Mouse (Mus musculus): ENCODE data around the gene Taar9.
"Not testable (repeated sequence)": the region's sequence is repeated elsewhere in the genome, so short reads cannot be mapped to it uniquely, and the experiment has no call there.

Taar9 gene

DNA sequence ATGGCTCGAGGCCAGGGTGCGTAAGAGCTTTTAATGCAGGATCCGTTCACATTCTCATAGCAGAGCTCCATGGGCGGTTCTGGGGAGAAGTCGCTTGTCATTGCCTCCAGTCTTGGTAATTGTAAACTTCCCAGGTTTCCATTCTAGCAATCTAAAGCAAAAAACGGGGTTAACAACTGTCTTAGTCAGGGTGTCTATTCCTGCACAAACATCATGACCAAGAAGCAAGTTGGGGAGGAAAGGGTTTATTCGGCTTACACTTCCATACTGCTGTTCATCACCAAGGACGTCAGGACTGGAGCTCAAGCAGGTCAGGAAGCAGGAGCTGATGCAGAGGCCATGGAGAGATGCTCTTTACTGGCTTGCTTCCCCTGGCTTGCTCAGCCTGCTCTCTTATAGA is at the start of gene Taar9:
TSS of gene Taar9 (minus strand) at position 101 of the 400 bp plus-strand sequence.
- not testable (repeated sequence) for DNase-seq (ENCODE audit: low read depth, low spot score)

DNA sequence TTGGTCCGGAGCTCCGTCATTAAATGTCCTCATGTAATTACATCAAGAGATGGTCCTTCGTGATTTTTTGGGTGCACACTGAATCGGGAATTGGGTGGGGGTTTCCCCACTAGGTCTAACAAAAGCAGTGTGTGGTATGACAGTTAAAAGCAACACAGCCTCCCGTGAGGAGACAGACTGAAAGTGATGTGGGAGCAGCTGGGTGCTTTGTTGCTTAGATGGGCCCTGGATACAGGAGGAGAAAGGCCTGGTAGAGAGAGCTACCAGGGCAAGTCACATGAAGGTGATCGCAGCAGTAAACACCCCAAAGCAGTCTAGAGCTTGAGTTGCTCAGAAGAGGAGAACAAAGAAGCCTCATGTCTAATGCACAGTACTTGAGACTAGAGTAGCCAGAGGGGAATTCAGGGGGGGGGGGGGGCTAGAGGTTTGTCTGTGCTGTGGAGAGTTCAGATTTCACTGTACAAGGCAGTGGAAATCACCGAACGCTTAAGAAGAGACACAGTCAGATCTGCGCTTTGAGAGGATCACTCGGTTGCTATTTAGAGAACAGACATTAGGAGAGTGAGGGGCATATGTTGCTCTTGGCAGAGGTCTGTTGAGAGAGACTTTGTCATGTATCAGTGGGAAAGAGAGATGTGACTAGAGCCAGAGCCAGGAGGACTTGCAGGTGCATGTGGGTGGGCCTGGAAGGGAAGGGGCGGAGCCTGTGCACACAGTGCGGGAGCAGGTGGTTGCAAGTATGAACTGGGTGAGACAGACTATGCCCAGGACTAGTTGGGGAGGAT is 49.3 kb upstream of the Taar9 start:
- no peak for DNase-seq (ENCODE audit: low read depth, low spot score)

DNA sequence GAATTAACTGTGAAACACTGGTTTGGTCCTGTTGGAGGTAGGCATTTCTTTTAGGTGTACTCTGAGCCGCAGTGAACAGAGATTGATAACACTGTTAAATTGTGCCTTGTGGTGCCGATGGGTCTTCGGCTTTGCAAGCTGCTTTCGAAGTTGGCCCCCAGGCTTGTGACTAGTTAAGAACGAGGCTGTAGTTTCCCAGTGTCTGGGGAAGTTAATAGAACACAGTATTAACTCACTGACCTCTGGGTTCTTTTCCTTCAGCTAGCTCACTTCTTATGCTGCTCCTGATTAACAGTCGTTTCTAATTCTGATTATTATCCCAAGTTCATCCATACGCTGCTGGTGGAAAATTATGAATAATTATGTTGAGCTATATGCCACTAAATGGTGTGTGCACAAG is 40.8 kb upstream of the Taar9 start:
- DNase-seq (ENCODE audit: low read depth, low spot score), result no peak

DNA sequence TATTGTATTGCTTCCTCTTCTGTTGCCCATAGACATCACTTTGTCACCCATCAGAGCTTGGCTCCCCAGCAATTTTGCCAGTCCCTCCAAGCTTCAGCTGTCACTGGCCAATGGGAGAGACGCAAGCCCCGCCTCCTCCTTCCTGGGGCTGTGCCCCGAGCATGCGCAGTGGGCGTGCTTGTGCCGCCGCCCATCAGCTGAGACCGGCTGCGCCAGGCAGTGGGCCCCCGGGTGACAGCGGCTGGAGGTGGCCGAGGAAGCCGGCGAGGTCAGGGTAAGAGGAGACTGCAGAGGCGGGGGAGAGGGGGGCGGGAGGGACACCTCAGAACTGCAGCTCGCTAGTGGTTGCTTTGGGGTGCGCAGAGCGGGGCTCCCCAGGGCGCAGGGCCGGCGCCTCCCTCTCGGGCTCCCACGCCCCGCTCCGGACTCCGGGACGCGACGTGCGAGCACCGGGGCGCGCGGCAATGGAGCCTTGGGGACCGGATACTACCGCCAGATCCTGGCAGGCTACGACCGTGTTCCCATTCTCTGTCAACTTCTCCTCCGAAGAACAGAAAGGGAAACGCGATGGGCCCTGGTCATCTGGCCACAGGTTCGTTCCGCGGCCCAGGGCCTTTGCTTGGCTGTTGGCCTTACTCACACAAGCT is 39.9 kb upstream of the Taar9 start, which contains the start of gene Stx7:
TSS of gene Stx7 (plus strand) at position 168 of the 647 bp plus-strand sequence.
- peak; percentile 94 for DNase-seq (ENCODE audit: low read depth, low spot score)

DNA sequence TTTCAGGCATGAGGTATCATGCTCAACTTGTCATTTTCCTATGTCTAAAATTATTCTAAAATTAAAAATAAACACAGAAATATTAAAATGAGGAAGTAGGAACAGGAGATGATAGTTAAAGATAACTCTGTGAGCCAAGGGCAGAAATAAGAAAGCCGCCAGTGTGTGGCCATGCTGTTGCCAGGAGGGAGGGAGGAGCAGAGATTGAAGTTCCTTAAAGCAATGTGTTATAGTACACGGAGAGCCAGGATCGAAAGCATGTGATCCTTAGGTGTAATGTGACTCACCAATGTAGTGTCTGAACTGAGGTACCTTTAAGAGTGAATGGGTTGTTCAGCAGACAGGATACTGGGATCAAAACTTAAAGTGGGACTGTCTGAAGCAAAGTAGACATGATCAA is 33.4 kb upstream of the Taar9 start:
- no peak for DNase-seq (ENCODE audit: low read depth, low spot score)

DNA sequence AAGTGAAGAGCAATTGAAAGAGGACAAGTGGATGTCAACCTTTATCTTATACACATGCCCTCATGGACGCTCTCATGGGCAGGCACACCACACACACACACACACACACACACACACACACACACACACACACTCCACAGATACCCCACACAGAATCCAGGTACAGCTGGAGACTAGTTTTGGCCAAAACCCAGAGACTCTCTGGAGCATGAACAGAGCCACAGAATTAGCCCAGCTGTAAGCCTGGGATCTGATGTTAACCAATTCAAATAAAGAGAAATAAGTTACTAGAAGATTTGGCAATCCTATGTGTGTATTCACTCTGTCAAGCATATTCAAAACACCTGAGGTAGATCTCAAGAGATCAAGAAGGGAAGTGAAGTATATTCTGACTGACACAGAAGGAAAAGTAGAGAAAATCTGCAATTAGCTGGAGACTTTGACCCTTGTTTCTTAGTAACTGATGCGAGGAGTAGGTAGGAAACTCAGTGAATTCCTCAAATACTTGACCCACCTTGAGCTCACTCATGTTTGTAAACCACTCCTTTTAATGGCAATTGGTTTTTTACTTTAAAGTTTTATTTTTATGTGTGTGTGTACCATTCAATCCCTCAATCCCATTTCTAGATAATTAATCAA is 29.4 kb upstream of the Taar9 start:
- no peak for DNase-seq (ENCODE audit: low read depth, low spot score)

DNA sequence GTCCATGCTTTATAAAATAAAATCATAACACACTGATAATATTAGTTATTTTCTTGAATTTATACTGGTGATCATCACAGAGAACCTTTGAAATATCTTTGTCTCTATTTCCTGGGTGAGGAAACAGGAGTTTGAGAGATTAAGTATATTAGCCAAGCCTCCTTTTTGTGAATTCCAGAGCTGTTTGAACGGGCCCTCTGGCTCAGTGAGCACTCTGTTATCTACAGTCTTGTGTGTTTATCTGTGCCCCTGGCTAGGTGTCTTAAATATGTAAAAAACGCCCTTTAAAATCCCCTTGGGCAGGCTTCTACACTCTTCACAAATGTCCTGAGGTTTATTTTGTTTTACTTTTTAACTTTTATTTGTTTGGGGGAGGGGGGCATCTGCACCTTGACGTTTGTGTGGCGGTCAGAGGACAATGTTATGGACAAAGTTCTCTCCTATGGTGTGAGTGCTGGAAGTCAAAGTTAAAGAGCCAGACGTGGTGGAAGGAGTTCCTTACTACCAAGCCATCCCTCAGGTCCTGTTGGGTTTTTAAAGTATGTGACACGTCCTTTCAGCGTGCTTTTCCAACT is 24.8 kb upstream of the Taar9 start:
- DNase-seq (ENCODE audit: low read depth, low spot score), result no peak

DNA sequence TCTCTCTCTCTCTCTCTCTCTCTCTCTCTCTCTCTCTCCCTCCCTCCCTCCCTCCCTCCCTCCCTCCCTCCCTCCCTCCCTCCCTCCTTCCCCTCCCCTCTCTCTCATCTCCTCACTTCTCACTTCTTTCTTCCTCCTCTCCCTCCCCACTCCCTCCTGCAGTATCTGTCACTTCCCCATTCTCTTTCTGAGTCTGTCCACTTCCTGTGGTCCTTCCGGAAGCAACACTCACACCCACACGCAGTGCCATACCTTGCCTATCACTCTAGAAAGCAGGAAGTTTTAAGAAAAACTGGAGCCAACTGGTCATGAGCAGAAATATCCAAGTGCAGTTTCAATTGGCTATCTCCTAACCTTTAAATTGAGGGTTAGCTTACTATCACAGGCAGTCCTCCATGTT is 23.8 kb upstream of the Taar9 start:
- no peak for DNase-seq (ENCODE audit: low read depth, low spot score)

DNA sequence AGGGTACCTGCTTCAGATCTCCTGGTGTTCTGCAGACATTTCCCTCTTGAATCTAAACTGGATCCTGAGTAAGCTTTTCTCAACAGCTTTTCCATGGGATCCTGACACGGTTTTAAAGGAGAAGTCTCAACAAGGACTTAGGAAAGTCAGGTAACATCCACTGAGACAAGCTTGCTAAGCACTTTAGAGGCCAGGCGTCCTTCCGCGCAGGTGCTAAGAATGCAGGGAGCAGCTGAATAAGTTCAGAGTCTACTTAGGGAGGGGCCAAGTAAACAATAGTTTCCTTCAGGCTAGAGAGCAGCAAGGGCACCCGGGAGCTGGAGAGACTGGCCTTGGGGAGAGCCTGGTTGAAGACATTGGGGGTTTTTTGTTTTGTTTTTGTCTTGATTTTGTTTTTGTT is 22.9 kb upstream of the Taar9 start:
- no peak for DNase-seq (ENCODE audit: low read depth, low spot score)

DNA sequence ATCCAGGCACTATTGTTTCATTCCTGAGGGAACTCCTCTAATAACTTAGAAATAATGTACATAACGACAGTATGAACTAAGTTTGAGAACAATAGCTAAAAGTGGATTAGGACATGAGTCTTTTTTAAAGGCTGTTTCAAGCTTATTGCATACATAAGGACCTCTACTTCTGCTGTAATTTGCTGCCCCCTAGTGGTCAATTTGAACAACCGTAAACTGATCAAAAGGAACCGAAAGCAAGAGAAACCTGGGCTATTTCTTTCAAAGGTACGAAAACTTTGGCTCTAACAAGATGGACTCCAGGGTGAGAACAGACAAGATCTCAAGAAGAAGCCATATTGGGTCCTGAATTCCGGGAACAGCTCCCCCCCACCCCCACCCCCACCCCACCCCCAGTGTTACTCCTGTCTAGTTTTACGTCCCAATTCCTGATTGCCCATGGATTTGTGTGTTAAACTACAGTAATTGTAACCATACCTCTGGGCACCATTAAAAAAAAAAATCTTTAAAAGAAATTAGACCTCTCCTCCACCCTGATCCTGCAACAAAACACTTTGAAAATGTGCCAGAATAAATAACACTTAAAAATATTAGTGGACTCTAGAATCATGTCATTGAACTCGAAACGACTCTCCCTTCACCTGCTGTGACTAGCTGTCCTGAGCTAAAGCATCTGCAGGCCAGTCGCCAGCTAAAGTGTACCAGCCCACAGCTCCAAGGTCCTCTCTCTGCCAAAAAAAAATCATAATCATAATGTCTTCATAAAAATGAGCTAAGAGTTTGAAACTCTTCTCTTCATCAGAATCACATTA is 22.3 kb upstream of the Taar9 start:
- peak; percentile 60 for DNase-seq (ENCODE audit: low read depth, low spot score)

DNA sequence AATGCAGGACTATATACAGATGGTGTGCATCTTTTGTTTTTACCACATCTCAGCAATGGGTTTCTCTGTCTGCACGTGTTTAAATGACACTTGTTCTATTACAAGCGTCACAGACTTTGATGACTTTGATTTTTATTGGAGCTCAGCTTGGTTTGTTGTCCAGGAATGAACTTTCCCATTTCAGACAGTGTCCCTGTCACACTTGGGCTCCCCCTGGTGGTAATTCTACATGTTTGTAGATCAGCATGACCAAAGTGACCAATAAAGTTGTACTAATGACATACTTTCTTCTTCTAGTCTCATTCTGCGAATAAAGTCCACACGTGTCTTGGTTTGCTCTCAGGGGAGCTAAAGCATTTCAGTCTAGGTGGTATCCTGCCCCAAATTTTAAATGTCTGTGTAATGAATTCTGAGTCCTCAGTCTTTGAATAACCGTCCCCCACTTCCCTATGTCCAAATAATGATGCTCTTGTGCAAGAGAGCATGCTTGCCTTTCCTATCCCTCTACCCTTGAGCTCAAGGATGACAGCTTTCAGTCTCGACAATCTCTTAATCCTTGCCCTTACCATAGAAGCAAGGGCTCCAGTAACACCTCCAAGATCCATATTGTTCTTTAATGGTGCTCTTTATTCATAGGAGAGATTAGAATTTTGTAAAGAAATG is 1.9 kb upstream of the Taar9 start:
- peak; percentile 12 for DNase-seq (ENCODE audit: low read depth, low spot score)

DNA sequence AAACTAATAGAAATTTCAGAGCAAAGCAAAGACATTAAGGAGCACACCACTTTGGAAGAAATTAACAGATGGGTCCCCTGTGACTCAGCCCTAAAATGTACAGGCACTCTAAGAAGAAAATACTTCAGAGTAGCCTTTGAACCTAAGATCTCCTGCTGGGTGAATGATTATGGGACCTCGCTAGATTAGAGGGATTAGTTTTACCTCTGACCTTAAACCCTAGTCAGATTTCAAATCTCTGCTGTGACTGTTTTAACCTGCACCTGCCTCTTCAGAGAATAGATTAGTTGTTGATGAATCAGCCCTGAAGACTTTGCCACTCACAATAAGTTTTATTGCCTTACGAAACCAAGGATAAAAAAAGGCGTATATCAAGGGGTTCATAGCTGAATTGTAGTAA is 1.1 kb downstream of the Taar9 start:
- no peak for DNase-seq (ENCODE audit: low read depth, low spot score)

DNA sequence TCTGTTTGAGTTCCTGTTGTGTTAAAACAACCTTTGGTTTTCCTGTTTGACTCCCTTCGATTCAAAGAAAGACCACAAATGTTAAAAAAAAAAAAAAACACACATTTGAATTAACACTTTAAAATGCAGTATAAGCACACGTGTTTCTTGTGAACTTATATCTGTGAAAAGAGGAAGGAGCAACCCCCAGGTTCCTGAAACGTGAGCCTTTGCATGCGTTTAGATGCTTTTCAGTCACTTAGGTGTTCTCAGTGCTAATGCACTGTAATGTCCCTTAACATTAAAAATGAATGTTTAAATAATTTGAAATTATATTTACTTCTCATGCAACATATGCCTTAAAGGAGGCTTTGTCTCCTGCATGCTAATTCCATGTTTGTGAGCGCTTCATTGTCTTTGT is 1.6 kb downstream of the Taar9 start:
- DNase-seq (ENCODE audit: low read depth, low spot score), result no peak

DNA sequence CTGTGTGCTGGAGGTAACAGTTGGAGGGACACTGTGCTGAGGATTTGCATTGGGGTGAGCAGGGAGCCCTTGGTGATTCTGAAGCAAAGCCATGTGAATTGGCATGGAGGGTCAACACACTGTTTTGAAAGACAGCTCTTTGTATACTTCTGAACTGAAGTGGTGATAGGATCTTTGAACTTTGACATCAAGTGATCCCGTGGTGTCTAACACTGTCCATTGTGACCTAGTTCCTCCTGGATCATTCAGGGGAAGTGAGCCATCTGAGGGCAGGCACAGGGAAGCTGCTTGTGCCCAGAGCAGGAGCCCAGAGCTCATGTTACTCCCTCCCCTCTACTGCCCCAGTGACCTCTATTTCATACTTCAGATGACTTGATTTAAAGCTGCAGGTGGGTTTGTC is 6.0 kb downstream of the Taar9 start:
- DNase-seq (ENCODE audit: low read depth, low spot score), result not testable (repeated sequence)

DNA sequence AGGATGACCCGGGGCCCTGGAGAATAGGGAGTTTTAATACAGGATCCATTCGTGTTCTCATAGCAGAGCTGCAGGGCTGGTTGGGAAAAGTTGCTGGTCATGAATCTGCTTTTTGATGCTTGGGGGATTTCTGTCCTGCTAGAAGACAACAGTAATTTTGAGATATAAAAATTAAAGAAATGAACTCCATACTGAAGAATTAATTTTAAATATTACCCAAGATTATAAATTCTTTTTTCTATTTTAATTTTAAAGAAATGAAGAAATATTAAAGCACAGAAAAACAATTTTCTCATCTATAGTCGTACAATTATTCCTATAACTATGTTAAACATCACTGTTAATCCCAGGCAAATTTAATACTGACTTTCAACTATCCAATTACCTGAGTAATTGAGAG is 7.5 kb downstream of the Taar9 start, which contains the start of gene Taar8c:
TSS of gene Taar8c (minus strand) at position 101 of the 400 bp plus-strand sequence.
- DNase-seq (ENCODE audit: low read depth, low spot score), result not testable (repeated sequence)

DNA sequence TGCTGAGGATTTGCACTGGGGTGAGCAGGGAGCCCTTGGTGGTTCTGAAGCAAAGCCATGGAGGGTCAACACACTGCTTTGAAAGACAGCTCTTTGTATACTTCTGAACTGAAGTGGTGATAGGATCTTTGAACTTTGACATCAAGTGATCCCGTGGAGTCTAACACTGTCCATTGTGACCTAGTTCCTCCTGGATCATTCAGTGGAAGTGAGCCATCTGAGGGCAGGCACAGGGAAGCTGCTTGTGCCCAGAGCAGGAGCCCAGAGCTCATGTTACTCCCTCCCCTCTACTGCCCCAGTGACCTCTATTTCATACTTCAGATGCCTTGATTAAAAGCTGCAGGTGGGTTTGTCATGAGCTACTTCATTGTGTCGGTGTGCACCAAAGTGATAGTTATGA is 12.3 kb downstream of the Taar9 start:
- DNase-seq (ENCODE audit: low read depth, low spot score), result not testable (repeated sequence)

DNA sequence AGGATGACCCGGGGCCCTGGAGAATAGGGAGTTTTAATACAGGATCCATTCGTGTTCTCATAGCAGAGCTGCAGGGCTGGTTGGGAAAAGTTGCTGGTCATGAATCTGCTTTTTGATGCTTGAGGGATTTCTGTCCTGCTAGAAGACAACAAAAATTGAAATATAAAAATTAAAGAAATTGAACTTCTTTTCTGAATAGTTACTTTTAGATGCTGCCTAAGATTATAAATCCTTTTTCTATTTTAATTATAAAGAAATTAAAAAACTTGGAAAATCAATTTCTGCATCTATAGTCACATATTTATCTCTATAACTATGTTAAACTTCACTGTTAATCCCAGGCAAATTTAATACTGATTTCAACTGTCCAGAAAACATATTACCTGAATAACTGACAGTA is 17.1 kb downstream of the Taar9 start, which contains the start of gene Taar8b:
TSS of gene Taar8b (minus strand) at position 101 of the 400 bp plus-strand sequence.
- no peak for DNase-seq (ENCODE audit: low read depth, low spot score)

DNA sequence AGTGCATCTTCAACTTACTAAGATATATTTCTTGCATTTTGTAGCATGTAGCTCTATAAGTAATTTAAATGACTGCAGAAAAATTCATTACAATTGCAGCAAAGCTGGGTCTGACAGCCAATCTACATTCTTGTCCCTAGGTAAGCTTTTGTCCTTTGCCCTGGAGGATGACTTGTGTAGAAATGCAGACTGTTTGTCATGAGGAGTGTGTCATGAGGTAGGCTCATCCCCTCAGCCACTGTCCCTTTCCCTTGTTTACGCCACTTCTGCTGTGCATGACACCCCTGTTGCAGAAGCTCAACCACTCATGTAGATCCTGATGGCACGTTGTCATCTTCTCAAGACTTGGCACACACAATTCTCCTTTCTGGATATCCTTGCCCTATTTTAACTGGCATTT is 22.2 kb downstream of the Taar9 start:
- no peak for DNase-seq (ENCODE audit: low read depth, low spot score)

DNA sequence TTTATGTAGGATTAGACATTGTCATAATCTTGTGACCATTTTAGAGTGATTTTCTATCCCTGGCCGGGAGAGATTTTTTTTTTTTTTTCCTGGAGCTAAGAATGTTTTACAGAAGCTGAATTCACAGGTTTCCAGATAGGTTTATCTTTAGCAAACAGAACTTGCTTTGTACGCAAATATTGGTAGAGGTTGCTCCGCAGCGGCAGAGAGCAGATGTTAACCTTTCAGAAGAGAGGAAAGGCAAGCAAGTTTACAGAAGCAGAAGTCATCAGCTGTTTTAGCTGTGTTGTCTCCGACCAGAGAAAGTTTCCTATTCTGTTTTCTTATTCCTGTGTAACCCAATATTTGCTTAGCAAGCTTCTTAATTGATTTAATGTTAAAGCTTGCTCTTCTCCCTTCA is 22.8 kb downstream of the Taar9 start:
- no peak for DNase-seq (ENCODE audit: low read depth, low spot score)

DNA sequence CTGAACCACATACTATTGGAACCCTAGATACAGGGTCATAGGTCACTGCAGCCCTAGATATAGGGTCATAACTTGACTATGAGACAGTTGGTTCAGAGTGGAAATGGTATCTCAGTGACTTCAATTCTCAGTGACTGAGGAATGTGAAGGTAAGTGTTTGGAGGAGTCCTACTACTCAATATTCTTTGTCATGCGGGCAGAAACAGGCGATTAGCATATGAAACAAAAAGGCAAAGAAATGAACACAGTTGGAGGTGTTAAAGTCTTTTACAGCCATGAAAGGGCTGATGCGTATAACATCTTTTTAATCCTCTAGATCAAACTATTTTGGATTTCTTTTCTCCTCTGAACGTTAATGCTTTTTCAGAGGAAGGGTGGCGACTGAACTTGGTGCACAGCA is 23.4 kb downstream of the Taar9 start:
- DNase-seq (ENCODE audit: low read depth, low spot score), result no peak

DNA sequence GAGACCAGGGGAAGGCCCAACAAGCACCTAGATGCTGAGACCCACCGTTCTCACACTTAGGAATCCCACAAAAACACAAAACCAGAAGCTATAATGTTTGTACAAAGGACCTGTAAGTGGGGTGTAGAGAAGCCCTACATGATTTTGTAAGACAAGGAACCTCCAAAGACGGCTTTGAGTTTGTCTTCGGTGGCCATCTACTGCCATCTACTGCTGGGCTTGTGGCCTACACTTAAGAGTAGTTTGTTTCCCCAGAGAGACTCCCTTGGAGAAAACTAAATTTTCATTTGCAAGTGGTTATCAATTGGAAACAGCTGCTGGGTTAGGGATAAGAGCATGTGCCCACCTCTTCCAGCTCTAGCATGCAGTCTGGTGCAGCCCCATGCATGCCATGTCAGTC is 29.2 kb downstream of the Taar9 start:
- DNase-seq (ENCODE audit: low read depth, low spot score), result peak; percentile 10
